Mouse (Mus musculus): ENCODE results near the gene Aph1b. TPM values are rescaled to one million over a fixed set of nuclear protein-coding genes. Genes with fewer than 3 reads are reported as not detected.
A peak's percentile ranks its signal among the peaks of the same experiment; 100 is the strongest.

The Aph1b gene
- 0.46 and 0.93 TPM in 2 replicates for total RNA-seq (2012; rRNA removed)
- total RNA-seq (2014; rRNA removed): 0.68 and 0.92 TPM in 2 replicates
- polyA plus RNA-seq (2012; ENCODE audit: insufficient read length, low read depth): 0.23 and 0.91 TPM in 2 replicates

GRCm38 (mm10) chr9:66795464-66796324 lies at the start of gene Aph1b:
TSS of gene Aph1b (minus strand) at chr9:66795490.
- H3K9me3 ChIP-seq (replicated peaks; ENCODE audit: low read length): no peaks in the 10 kb centered on the region
- peak within 1 kb of the TSS; percentile 35 for H3K27ac ChIP-seq (ENCODE audit: insufficient read depth, low read depth)
- no peaks in the 10 kb centered on the region for H3K36me3 ChIP-seq (replicated peaks in 1 of 2; ENCODE audit: control insufficient read depth in 1 of 2, insufficient read depth in 1 of 2, low read length in 1 of 2)
- in situ Hi-C loops (cut with MboI; ENCODE audit: low pct_ligation_motif_present, low pct_unique_long_range_greater_than_20kb, low sequenced_read_pairs): loop anchor here (25.0 kb wide), 2 partner anchors 283 to 658 kb away; partner anchors contain the start of genes Ciao2a, Fbxl22 and Snx1
- dilution Hi-C loops (cut with MboI; ENCODE audit: extremely low pct_ligation_motif_present, extremely low pct_unique_long_range_greater_than_20kb, low sequenced_read_pairs): no loop called here
- peak within 1 kb of the TSS; percentile 76 for H3K4me2 ChIP-seq (ENCODE audit: insufficient read depth, low read depth, poor library complexity, severe bottlenecking)
- H3K9ac ChIP-seq (ENCODE audit: insufficient read depth, low read depth): peak within 1 kb of the TSS; percentile 39
- no peaks in the 10 kb centered on the region for H3K79me2 ChIP-seq (replicated peaks; ENCODE audit: control insufficient read depth, extremely low read depth, insufficient read depth, poor library complexity, severe bottlenecking)
- peak; percentile 99 for DNase-seq (ENCODE audit: extremely low read depth)
- H3K27me3 ChIP-seq (replicated peaks): peaks cover 6% of the 10 kb centered on the region
- peaks cover 0 to 10% of the 10 kb centered on the region in 2 experiments; a peak in 2 of 4 replicates for H3K4me1 ChIP-seq (ENCODE audit: control insufficient read depth in 1 of 2, insufficient read depth in 2 of 2)
- H3K4me3 ChIP-seq (replicated peaks in 1 of 3; ENCODE audit: low read depth in 2 of 3, low read length in 2 of 3, poor library complexity in 1 of 3): peak within 1 kb of the TSS; percentile 69 to 74 (median 74)
- TF ChIP-seq JUN (IDR thresholded peaks at IDR 0.05; ENCODE audit: insufficient read depth, low read depth, low read length): no peak
- TF ChIP-seq IRF4 (IDR thresholded peaks at IDR 0.05; ENCODE audit: low read depth, low read length): peak; percentile 38; the same call in 1 of the 2 replicates
- peak; percentile 47; the same call in 1 of the 2 replicates for TF ChIP-seq ZMIZ1 (IDR thresholded peaks at IDR 0.05; ENCODE audit: low read depth, low read length)
- no peak for TF ChIP-seq MAZ (IDR thresholded peaks at IDR 0.05; ENCODE audit: low read depth, low read length)
- TF ChIP-seq POLR2AphosphoS2 (IDR thresholded peaks at IDR 0.05; ENCODE audit: low read depth, low read length): no peak
- peak in 1 of 2 experiments; percentile 24; a peak in 2 of 4 replicates for TF ChIP-seq CTCF (conservative IDR thresholded peaks at IDR 0.05 in 1 of 2, IDR thresholded peaks at IDR 0.05 in 1 of 2; ENCODE audit: low read depth in 2 of 2, low read length in 2 of 2)
- TF ChIP-seq HCFC1 (IDR thresholded peaks at IDR 0.05; ENCODE audit: low read depth, low read length): 0 out of 2 replicates have a peak, but pooled peaks have one; percentile 18
- TF ChIP-seq SIN3A (IDR thresholded peaks at IDR 0.05; ENCODE audit: low read length): no peak
- TF ChIP-seq MEF2A (IDR thresholded peaks at IDR 0.05; ENCODE audit: borderline replicate concordance, low read depth, low read length): peak; percentile 30; the same call in 1 of the 2 replicates
- TF ChIP-seq EP300 (IDR thresholded peaks at IDR 0.05; ENCODE audit: low read length): no peak
- no peak for TF ChIP-seq ZNF384 (IDR thresholded peaks at IDR 0.05; ENCODE audit: low read depth, low read length)
- no peak for TF ChIP-seq USF1 (IDR thresholded peaks at IDR 0.05; ENCODE audit: low read depth, low read length)
- TF ChIP-seq MYC (IDR thresholded peaks at IDR 0.05; ENCODE audit: low read depth, low read length): no peak
- TF ChIP-seq CHD2 (IDR thresholded peaks at IDR 0.05; ENCODE audit: low read length): no peak
- peak; percentile 55 for TF ChIP-seq POLR2A (IDR thresholded peaks at IDR 0.05; ENCODE audit: low read depth, low read length)
- peak; percentile 93 for TF ChIP-seq TBP (conservative IDR thresholded peaks at IDR 0.05; ENCODE audit: low read depth, low read length)
- TF ChIP-seq E2F4 (IDR thresholded peaks at IDR 0.05; ENCODE audit: insufficient replicate concordance, low read depth, low read length): no peak
- TF ChIP-seq ELF1 (IDR thresholded peaks at IDR 0.05; ENCODE audit: low read depth, low read length): 0 out of 2 replicates have a peak, but pooled peaks have one; percentile 39
- TF ChIP-seq NELFE (IDR thresholded peaks at IDR 0.05; ENCODE audit: low read depth, low read length): no peak; the same call in 1 of the 2 replicates
- no peak for TF ChIP-seq CHD1 (IDR thresholded peaks at IDR 0.05; ENCODE audit: low read depth, low read length)
- TF ChIP-seq SMC3 (IDR thresholded peaks at IDR 0.05; ENCODE audit: low read depth, low read length): no peak
- TF ChIP-seq PAX5 (IDR thresholded peaks at IDR 0.05; ENCODE audit: low read length): no peak
- no peak for TF ChIP-seq UBTF (IDR thresholded peaks at IDR 0.05; ENCODE audit: low read depth, low read length)
- peak; percentile 74; the same call in 1 of the 2 replicates for TF ChIP-seq MXI1 (IDR thresholded peaks at IDR 0.05; ENCODE audit: low read depth, low read length)
- TF ChIP-seq USF2 (conservative IDR thresholded peaks at IDR 0.05; ENCODE audit: low read depth, low read length): no peak
- no peak for TF ChIP-seq KAT2A (IDR thresholded peaks at IDR 0.05; ENCODE audit: insufficient replicate concordance, low read length)
- no peak for TF ChIP-seq ZKSCAN1 (IDR thresholded peaks at IDR 0.05; ENCODE audit: borderline replicate concordance, low read depth, low read length)
- peak; percentile 10; the same call in 1 of the 2 replicates for TF ChIP-seq RAD21 (IDR thresholded peaks at IDR 0.05; ENCODE audit: low read depth, low read length)
- peak; percentile 64 for TF ChIP-seq NRF1 (IDR thresholded peaks at IDR 0.05; ENCODE audit: low read depth, low read length)
- no peak; the same call in 1 of the 2 replicates for TF ChIP-seq MAX (IDR thresholded peaks at IDR 0.05; ENCODE audit: low read length)
- no peak for TF ChIP-seq GABPA (IDR thresholded peaks at IDR 0.05; ENCODE audit: insufficient replicate concordance, low read depth, low read length)
- peak; percentile 34; the same call in 1 of the 2 replicates for TF ChIP-seq TCF12 (IDR thresholded peaks at IDR 0.05; ENCODE audit: low read depth, low read length)
- TF ChIP-seq JUND (conservative IDR thresholded peaks at IDR 0.05; ENCODE audit: low read depth, low read length): no peak
- no peak for TF ChIP-seq MAFK (IDR thresholded peaks at IDR 0.05; ENCODE audit: insufficient replicate concordance, low read length)
- TF ChIP-seq ETS1 (conservative IDR thresholded peaks at IDR 0.05; ENCODE audit: low read depth, low read length): no peak
- TF ChIP-seq ZC3H11A (IDR thresholded peaks at IDR 0.05; ENCODE audit: low read depth, low read length): no peak
- TF ChIP-seq BHLHE40 (IDR thresholded peaks at IDR 0.05; ENCODE audit: low read depth, low read length): no peak

Data from CH12.LX (cell line).